Mouse (Mus musculus): ENCODE measurements at regions not wholly inside any gene's neighbourhood (a gene's known extent, or its start where the extent isn't known, plus 50 kb on each side); places are given as distances from the start of the nearest gene placed in this dataset.
A peak's percentile ranks its signal among the peaks of the same experiment; 100 is the strongest.

GRCm38 (mm10) chr14:105779349-105779748 lies 117.3 kb downstream of the Spry2 start:
- DNase-seq, result no peak

GRCm38 (mm10) chr14:105773674-105774073 lies 122.9 kb downstream of the Spry2 start:
- DNase-seq, result no peak

- no peak for DNase-seq
Observed at GRCm38 (mm10) chr14:105767100-105767499, 129.5 kb downstream of the Spry2 start.

GRCm38 (mm10) chr14:105752509-105753375 lies 143.9 kb downstream of the Spry2 start:
- no peak for DNase-seq

- DNase-seq, result no peak
Observed at GRCm38 (mm10) chr14:105751762-105752161, 144.9 kb downstream of the Spry2 start.

GRCm38 (mm10) chr14:105744578-105744977 lies 152.0 kb downstream of the Spry2 start:
- no peak for DNase-seq

- no peak for DNase-seq
Observed at GRCm38 (mm10) chr14:105744125-105744524, 152.5 kb downstream of the Spry2 start.

- no peak for DNase-seq
Observed at GRCm38 (mm10) chr14:105740889-105741288, 155.7 kb downstream of the Spry2 start.

- no peak for DNase-seq
Observed at GRCm38 (mm10) chr14:105738568-105738967, 158.1 kb downstream of the Spry2 start.

GRCm38 (mm10) chr14:105736352-105736751 lies 160.3 kb downstream of the Spry2 start:
- DNase-seq, result no peak

GRCm38 (mm10) chr14:105734291-105734690 lies 162.3 kb downstream of the Spry2 start:
- no peak for DNase-seq

GRCm38 (mm10) chr14:105733013-105733728 lies 163.4 kb downstream of the Spry2 start:
- DNase-seq, result peak; percentile 12 to 26

GRCm38 (mm10) chr14:105732221-105733012 lies 164.2 kb downstream of the Spry2 start:
- DNase-seq, result peak; percentile 18 to 19

- DNase-seq, result no peak
Observed at GRCm38 (mm10) chr14:105730786-105731185, 165.8 kb downstream of the Spry2 start.

GRCm38 (mm10) chr14:105728841-105729240 lies 167.8 kb downstream of the Spry2 start:
- no peak for DNase-seq

- DNase-seq, result no peak
Observed at GRCm38 (mm10) chr14:105725741-105726140, 170.9 kb downstream of the Spry2 start.

- no peak for DNase-seq
Observed at GRCm38 (mm10) chr14:105722923-105723322, 173.7 kb downstream of the Spry2 start.

GRCm38 (mm10) chr14:105721576-105721975 lies 175.0 kb downstream of the Spry2 start:
- no peak for DNase-seq

- DNase-seq, result no peak
Observed at GRCm38 (mm10) chr14:105720816-105721510, 175.7 kb downstream of the Spry2 start.

GRCm38 (mm10) chr14:105718676-105719441 lies 177.8 kb downstream of the Spry2 start:
- no peak for DNase-seq

GRCm38 (mm10) chr14:105717821-105718220 lies 178.8 kb downstream of the Spry2 start:
- no peak for DNase-seq

- no peak for DNase-seq
Observed at GRCm38 (mm10) chr14:105708691-105709090, 187.9 kb downstream of the Spry2 start.

Data from B cell, adult 2 months (primary cell).